Mouse (Mus musculus): Measurements from ENCODE around the gene Pfas.

Gene Pfas

DNA sequence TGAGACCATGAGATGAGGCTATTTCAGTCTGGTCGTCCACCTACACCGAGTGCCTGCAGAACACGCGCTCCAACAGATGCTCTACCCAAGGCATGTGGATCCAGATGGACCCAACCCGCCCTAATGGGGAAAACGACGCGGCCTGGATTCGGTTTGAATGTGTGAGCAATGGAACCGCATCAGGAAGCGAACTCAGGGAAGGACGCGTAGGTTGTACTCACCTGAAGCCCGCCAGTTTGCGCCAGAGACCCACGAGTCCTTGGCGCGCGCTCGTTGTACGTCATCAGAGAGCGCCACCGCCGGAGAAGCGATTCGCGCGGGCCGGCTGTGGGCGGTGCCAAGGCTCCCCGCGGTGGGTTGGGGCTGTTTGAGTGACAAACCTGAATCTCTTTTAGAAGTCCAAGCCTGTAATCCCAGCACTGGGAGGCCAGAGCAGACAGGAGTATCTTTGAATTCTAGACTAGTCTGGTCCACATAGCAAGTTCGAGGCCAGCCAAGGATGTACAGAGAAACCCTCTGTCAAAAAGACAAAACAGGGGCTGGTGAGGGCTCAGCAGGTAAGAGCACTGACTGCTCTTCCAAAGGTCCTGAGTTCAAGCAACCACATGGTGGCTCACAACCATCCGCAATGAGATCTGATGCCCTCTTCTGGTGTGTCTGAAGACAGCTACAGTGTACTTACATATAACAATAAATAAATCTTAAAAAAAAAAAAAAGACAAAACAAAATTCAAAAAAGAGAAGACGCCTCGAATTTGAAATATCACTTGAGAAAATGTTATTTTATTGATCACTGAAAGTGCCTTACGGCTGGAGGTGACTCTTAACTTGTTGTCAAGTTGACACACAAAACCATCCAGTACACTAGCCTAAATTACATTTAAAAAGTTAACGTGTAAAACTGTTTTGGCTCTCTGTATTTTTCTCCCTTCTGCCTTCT lies at the start of gene Pfas:
Gene Pfas (minus strand): TSS at position 279 of the 940 bp plus-strand sequence.
- DNase-seq, result peak; percentile 98

- no peak for DNase-seq
Observed at GRCm38 (mm10) chr11:69053848-69054247, 45.6 kb upstream of the Pfas start.

DNA sequence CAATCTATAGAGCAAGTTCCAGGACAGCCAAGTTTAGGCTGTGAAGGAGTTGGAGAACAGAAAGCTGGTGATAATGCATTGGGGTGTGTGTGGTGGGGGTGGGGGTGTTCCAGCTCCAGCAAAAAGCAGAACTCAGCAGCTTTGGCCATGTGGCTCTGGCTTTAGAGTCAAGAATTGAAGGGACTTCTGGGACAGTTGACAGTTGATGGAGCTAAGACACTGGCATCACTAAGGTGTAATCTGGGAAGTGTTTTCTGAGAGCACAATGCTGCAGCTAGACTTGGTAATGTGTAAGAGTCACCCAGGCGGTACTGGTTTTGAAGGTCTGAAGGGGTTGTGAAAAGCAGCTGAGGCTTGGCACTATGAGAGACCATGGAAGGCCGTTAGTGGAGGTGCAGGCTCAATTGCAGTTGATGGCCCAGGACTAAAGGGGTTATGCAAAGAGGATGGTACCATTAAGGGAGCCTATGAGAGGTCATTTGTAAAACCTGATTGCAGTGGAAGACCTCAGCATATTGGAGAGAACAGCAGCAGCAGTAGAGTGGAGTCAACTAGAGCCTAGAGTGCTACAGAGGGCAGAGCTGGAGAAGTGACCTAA lies 44.7 kb upstream of the Pfas start:
- no peak for DNase-seq

GRCm38 (mm10) chr11:69051771-69052170 lies 43.5 kb upstream of the Pfas start:
- no peak for DNase-seq

- DNase-seq, result no peak
Observed at GRCm38 (mm10) chr11:69050748-69051147, 42.5 kb upstream of the Pfas start.

GRCm38 (mm10) chr11:69048151-69048550 lies 39.9 kb upstream of the Pfas start:
- no peak for DNase-seq

DNA sequence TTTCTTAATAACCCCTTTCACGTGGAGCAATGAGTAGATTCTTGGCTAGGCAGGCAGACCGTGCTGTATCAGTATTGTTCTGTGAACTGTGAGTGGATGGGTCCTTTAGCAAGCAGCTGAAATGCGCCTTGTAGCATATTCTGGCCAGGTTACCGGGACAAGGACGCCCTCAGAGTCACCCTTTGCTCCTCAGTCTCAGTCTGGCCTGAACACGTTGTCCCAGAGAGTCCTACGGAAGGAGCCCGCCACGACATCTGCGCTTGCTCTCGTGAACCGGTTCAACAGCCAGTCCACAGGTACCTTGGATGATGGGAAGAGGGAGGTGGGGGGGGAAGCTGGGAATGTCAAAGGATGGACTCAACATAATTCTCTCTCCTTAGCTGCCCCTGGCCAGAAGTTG lies 39.3 kb upstream of the Pfas start:
- no peak for DNase-seq

- no peak for DNase-seq
Observed at GRCm38 (mm10) chr11:69046395-69046774, 38.1 kb upstream of the Pfas start.

GRCm38 (mm10) chr11:69045531-69046394 lies 37.5 kb upstream of the Pfas start, which contains the start of gene Aurkb:
Aurkb (plus strand) TSS chr11:69045647.
- peak; percentile 89 for DNase-seq

GRCm38 (mm10) chr11:69038173-69038572 lies 29.9 kb upstream of the Pfas start:
- no peak for DNase-seq

DNA sequence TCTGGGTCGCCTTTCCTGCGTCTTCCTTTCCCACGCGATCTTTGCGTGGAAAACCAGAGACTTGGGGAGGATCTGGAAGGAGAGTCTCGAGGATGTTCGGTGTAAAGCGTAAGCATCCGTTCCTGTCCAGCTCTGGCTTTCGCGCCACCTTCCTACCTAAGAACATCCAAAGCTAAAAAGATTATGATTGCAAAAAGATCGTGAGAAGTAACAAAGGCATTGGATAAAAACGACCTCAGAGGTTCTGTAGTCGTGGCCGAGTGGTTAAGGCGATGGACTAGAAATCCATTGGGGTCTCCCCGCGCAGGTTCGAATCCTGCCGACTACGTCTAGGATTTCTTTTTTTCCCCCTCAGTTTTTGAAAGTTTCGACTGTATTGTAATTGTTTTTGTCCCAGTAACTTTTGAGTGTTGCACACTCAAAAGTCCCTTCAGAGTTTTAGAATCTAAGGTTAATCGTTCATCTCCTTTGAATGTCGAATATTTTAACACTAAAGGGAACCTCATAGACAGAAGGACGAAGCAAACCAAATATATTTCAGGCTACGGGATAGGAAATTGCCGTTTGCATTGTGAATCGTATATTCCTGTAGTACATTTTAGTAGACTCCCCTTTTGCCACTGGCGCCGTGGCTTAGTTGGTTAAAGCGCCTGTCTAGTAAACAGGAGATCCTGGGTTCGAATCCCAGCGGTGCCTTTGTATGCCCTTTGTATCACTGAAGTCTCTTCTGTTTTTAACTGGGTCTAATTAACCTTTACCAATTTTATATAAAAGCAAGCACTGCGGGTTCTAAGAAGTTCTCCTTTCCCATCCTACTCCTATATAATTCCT lies 29.2 kb upstream of the Pfas start:
- DNase-seq, result peak; percentile 86

DNA sequence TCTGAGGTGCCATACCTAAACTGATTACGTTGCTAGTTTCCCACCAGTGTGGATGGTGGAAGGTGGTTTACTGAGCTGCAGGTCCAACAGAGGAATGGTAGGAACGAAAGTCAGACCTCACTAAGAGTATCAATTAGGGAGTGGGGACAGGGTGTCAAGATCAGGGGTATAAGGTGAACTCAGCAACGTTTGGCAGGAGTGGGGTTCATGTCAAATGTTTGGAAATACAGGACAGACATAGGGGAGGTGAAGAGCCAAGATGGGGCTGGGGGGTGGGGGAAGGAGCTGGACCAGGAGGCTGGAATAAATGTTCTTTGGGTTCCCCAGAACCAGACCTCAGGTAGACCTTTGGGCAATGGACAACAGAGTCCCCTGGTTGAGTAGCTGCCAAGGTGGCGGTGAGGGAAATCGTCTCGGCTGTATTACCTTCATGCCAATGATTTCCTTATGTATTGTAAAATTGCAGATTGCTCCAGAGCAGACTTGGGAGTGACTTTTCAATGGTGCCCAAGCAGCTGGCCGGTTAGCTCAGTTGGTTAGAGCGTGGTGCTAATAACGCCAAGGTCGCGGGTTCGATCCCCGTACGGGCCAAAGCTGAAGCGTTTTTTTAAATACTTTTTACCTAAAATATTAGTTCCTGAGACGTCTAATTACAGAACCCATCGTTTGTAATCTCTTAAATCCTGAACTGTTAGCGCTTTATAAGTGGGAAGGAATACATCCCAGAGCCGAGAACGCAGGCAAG lies 28.4 kb upstream of the Pfas start:
- DNase-seq, result peak; percentile 85

DNA sequence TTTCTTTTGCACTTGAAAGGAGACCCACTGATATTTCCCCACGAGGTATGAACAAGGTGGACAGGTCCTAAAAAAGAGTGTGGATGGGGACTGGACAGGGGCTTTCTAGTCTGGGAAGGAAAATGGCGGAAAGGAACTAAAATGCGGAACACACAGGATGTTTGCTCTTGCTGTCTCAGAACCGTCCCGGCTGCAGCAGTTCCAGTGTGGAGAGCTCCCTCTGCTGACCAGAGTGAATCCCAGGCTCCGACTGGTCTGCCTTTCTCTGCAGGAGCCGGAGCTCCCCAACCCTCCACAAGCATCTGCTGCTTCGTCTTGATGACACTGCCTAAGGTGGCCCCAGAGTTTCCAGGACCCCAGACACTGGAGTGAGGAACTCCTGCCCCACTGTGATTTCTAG lies 27.6 kb upstream of the Pfas start:
- peak; percentile 80 for DNase-seq

- no peak for DNase-seq
Observed at GRCm38 (mm10) chr11:69035411-69035810, 27.2 kb upstream of the Pfas start.

- DNase-seq, result no peak
Observed at GRCm38 (mm10) chr11:69034585-69034984, 26.3 kb upstream of the Pfas start.

DNA sequence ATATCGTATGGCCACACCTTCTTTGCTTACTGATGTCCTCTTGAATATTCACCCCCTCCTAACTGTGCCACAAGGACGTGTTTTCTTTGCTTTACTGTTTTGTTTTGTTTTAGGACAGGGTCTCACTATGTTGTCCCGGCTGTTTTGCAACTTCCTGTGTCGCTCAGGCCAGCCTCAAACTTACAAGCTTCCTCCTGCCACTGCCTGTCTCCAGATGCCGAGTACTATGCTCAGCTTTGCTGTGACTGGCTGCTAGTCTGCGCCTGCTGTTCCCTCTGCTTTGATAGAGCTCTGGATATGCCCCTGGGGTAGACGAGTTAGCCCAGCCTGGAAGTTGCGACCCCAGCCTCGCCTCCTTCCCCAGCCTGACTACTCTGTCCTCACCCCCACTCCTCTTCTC lies 25.3 kb upstream of the Pfas start:
- DNase-seq, result no peak

DNA sequence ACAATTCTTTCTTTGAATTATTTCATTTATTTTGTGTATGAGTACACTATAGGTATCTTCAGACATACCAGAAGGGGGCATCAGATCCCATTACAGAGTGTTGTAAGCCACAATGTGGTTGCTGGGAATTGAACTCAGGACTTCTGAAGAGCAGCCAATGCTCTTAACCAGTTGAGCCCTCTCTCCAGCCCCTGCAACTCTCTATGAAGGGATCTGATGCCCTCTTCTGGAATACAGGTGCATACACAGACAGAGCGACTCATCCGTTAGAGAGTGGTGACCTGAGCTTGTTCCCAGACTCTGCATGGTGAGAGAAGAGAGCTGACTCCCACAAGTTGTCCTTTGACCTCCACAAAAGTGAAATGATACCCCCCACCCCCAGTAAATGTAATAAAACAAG lies 20.5 kb upstream of the Pfas start:
- DNase-seq, result no peak

DNA sequence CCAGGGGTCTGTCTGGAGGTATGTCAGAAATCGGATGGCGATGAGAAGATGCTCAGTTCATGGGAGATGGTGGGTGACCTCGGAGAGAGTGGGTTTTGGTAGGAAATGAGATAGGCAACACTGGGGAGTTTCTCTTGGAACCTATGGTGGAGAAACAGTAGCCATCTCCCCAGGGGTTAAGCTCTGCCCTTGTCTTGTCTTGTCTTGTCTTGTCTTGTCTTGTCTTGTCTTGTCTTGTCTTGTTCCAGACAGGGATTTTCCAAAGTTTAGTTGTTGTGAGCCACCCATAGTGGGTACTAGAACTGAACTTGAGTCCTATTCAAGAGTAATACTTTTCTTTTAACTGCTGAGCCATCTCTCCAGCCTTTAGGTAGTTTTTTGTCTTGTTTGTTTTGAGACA lies 18.3 kb upstream of the Pfas start:
- no peak for DNase-seq

DNA sequence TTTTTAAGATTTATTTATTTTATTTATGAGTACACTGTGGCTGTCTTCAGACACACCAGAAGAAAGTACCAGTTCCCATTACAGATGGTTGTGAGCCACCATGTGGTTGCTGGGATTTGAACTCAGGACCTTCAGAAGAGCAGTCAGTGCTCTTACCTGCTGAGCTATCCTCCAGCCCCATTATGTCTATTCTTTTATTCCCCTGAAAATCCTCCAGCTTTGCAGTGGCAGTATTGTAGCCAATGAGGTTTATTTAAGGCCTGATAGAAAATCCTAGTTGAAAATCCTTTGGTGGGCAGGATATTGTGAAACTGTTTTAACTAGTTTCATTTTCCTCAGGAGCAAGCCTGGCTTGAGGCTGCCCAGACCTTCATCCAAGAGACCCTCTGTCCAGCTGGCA lies 12.4 kb upstream of the Pfas start:
- no peak for DNase-seq

DNA sequence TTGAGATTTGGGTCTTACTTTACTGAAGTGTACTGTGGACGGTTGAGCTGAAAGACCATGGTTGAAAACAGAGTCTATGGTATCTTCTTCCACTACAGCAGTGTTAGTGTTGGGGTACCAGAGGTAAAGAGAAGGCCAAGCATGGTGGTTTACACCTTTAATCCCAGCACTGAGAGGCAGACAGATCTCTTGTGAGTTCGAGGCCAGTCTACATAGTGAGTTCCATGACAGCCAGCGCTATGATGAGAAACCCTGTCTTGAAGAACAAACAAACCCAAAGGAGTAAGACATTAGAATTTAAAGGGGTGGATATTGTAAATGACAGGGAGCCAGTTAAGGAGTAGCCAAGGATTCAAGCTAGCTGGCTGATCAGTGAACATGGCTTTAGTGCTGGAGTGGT lies 8.5 kb upstream of the Pfas start:
- no peak for DNase-seq

- DNase-seq, result peak; percentile 91
Observed at GRCm38 (mm10) chr11:69015644-69016441, 7.6 kb upstream of the Pfas start, which contains the start of gene Ctc1. Ctc1 (plus strand) TSS chr11:69015911.

Measured in thymus, postnatal 4 days (tissue).